Mouse (Mus musculus) hindbrain, embryonic 10.5 days (tissue): Measurements from ENCODE around the gene Zfp488. TPM values are rescaled to one million over a fixed set of nuclear protein-coding genes. Genes with fewer than 3 reads are reported as not detected.
A peak's percentile ranks its signal among the peaks of the same experiment; 100 is the strongest.

Experiments
- DNase-seq: peaks from one replicate; pipeline ENCODE4 v3.0.0-alpha.2; 2017; ENCODE audit warnings: low spot score
- H3K27ac ChIP-seq: fragments of 300-500 bp; sonication (generic); 2 replicates; pipeline ENCODE4 v1.5.1; 2016; ENCODE audit warnings: mild to moderate bottlenecking, moderate library complexity
- H3K27me3 ChIP-seq: fragments of 300-500 bp; sonication (generic); 2 replicates; pipeline ENCODE4 v1.6.1; 2016; ENCODE audit warnings: mild to moderate bottlenecking; ENCODE audit not compliant: poor library complexity, insufficient read depth, severe bottlenecking
- H3K36me3 ChIP-seq: fragments of 300-500 bp; sonication (generic); 2 replicates; pipeline ENCODE4 v1.6.1; 2016; ENCODE audit warnings: mild to moderate bottlenecking, moderate library complexity
- H3K4me1 ChIP-seq: fragments of 300-500 bp; sonication (generic); replicated peaks from 2 replicates; pipeline ENCODE4 v1.6.1; 2016; ENCODE audit warnings: mild to moderate bottlenecking
- H3K4me3 ChIP-seq: fragments of 300-500 bp; sonication (generic); 2 replicates; pipeline ENCODE4 v1.5.1; 2016; ENCODE audit warnings: mild to moderate bottlenecking, moderate library complexity
- H3K9me3 ChIP-seq: fragments of 300-500 bp; sonication (generic); 2 replicates; pipeline ENCODE4 v1.6.1; 2016; ENCODE audit warnings: mild to moderate bottlenecking, moderate library complexity
- WGBS: fragments of 180-500 bp; shearing (Covaris S2); methylation state at CpG from one replicate; pipeline ENCODE4 v1.1.7; 2016; 5-methylcytosine and 5-hydroxymethylcytosine counted together
- polyA plus RNA-seq: library from polyadenylated mRNA; unstranded; fragments of >200 nt; fragmentation: Nextera tagmentation; extraction: Ambion mirVana; gene quantifications from 2 replicates; pipeline ENCODE4 v1.2.1, GENCODE M21; 2016

The Zfp488 gene
- polyA plus RNA-seq, 1 experiment from 2014 or later = 0.16 TPM

DNA sequence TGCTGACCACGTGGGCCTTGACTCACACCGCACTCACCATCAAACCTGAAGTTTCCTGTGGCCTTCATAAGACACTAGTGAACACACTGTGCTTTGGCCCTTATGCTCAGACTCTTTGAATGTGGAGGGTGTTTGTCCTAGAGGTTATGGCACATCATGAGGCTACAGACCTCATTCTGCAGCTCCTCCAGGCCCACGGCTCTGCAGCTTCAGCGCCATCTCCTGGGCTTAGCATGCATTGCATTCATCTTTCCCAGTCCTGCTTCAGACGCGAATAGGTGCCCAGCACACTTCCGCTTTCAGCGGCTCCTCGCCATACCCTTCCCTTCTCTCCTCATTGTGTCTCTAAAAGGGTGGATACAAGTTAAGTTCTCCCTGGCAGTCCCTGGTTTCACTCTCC is 39.4 kb downstream of the Zfp488 start:
- Histone ChIP-seq H3K4me1 (0 out of 2 replicates have a peak, but pooled peaks cover 3% of the 10 kb centered on the region), H3K9me3 (no peaks in the 10 kb centered on the region), H3K27ac (peak overlapping the region; percentile 67; the same call in 1 of the 2 replicates), H3K36me3 (no peaks in the 10 kb centered on the region), H3K4me3 (peak overlapping the region; percentile 35; the same call in 1 of the 2 replicates), H3K27me3 (0 out of 2 replicates have a peak, but pooled peaks cover 6% of the 10 kb centered on the region)
- DNase-seq = peak; percentile 86
- 27% methylated on average over 9 of the region's 9 CpGs for WGBS

DNA sequence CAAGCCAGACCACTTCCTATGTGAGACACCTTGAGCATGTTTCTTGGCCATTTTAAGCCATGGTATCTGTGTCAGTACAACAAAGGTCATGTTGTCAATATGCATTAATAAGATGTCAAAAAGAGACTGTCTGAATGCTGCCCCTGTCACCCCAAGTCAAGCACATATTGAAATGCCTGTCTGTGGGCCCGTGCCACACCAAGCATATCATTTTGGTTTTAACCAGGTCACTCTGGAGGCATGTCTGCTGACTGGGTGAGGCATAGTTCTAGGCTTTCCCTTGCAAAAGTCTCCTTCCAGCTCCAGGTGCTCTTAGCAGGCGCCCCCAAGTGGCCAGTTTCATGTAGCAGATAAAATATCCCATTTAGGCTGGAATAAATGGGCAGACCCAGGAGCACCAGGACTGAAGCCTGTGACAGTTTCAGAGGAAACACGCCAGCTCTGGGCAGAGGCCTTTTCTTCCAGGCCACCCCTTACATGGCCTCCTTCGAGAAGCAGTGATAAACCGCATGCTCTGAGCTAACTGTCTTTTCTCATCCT is 44.7 kb downstream of the Zfp488 start:
- H3K27me3 ChIP-seq = peaks cover 32% of the 10 kb centered on the region
- peak; percentile 53 for DNase-seq
- 0 out of 2 replicates have a peak, but pooled peaks cover 6% of the 10 kb centered on the region for H3K4me1 ChIP-seq
- no peak overlapping the region for H3K27ac ChIP-seq
- H3K4me3 ChIP-seq = no peak overlapping the region
- no peaks in the 10 kb centered on the region for H3K36me3 ChIP-seq
- no peaks in the 10 kb centered on the region for H3K9me3 ChIP-seq
- WGBS = 48% methylated on average over 5 of the region's 5 CpGs

DNA sequence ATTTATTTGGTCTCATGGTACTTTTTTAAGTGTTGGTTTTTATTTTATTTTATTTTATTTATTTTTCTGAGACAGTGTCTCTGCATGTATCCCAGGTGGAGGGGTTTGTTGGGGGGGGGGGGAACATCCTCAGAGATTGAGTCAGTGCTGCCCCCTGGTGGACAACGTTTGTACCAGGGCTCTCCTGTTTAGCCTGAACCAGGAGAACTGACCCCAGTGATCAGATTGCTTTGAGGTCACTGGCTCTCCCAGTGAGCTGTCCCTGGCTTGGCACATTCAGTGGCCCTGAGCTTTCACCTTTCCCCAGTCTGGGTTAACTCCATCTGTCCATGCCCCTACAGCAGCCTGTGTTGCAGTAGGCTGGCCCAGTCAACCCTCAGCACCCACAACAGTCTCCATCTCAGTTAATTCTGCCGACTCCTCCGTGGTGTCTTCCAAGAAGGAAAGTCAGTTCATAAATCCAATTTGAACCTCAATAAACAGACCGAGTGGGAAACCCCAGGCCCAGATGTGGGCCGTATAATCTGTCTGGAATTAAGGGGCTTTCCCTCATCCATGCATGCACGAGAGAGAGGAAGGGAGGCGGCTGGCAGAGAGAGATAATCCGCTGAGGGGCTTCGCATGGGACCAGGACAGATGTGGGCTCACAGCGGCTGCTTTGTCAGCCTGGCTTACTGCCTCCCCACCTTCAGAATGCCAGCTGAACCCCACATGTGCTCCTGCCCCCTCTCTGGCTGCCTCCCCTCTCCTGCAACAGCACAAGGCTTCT is 45.4 kb downstream of the Zfp488 start:
- no peak overlapping the region for H3K27ac ChIP-seq
- no peak overlapping the region for H3K4me3 ChIP-seq
- 0 out of 2 replicates have a peak, but pooled peaks cover 6% of the 10 kb centered on the region for H3K4me1 ChIP-seq
- H3K36me3 ChIP-seq = no peaks in the 10 kb centered on the region
- WGBS = 75% methylated on average over 10 of the region's 10 CpGs
- H3K9me3 ChIP-seq = no peaks in the 10 kb centered on the region
- DNase-seq = peak; percentile 60
- H3K27me3 ChIP-seq = peaks cover 38% of the 10 kb centered on the region

DNA sequence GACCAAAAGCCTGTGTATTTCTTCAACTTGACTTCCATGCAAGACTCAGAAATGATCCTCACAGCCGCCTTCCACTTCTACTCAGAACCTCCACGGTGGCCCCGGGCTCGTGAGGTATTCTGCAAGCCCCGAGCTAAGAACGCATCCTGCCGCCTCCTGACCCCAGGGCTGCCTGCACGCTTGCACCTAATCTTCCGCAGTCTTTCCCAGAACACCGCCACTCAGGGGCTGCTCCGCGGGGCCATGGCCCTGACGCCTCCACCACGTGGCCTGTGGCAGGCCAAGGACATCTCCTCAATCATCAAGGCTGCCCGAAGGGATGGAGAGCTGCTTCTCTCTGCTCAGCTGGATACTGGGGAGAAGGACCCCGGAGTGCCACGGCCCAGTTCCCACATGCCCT is 46.7 kb downstream of the Zfp488 start:
- 56% methylated on average over 17 of the region's 17 CpGs for WGBS
- H3K9me3 ChIP-seq = no peaks in the 10 kb centered on the region
- H3K36me3 ChIP-seq = no peaks in the 10 kb centered on the region
- no peak overlapping the region for H3K4me3 ChIP-seq
- no peak for DNase-seq
- H3K27ac ChIP-seq = no peak overlapping the region
- H3K4me1 ChIP-seq = 0 out of 2 replicates have a peak, but pooled peaks cover 6% of the 10 kb centered on the region
- peaks cover 44% of the 10 kb centered on the region for H3K27me3 ChIP-seq

DNA sequence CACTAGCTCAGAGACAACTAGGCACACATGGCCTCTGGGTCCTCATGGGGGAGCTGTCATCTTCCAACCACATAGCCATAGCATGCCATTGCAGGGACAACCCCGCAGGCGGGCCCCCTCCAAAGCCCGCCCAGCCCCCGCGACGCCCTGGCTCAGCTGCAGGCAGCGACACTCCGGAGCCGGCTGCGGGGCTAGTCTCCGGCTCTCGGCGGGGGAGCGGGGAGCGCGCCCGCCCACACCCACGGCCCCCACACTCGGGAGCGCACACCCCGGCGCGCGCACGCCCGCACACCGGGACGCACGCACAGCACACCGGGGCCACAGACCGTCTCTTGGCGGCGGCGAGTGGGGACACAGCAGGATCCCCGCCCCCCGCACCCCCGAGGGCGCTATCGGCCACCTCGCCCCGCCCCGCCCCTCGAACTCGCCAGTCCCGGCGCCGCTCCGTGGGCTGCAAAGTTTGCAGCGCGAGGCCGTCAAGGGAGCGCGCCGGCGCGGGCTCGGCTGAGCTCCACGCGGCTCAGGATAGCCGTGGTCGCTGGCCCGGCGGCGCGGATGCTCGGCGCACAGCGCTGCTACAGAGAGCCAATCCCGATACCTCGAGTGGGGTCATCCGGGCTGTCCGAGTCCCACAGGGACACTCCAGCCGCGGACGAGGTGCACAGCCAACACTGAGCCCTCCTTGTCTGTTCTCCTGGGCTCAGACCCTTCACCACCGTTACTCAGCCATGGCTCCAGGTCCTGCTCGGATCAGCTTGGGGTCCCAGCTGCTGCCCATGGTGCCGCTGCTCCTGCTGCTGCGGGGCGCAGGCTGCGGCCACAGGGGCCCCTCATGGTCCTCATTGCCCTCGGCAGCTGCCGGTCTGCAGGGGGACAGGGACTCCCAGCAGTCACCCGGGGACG is 55.1 kb downstream of the Zfp488 start, which contains the start of gene Gdf10:
Gene Gdf10 (plus strand): TSS at position 420 of the 903 bp plus-strand sequence.
- Histone ChIP-seq H3K4me1 (peaks cover 53% of the 10 kb centered on the region), H3K36me3 (no peaks in the 10 kb centered on the region), H3K27me3 (peaks cover 92% of the 10 kb centered on the region), H3K27ac (peak within 1 kb of the TSS; percentile 85), H3K9me3 (no peaks in the 10 kb centered on the region), H3K4me3 (peak within 1 kb of the TSS; percentile 68)
- WGBS = under 1% methylated on average over 85 of the region's 85 CpGs
- peak; percentile 56 for DNase-seq

DNA sequence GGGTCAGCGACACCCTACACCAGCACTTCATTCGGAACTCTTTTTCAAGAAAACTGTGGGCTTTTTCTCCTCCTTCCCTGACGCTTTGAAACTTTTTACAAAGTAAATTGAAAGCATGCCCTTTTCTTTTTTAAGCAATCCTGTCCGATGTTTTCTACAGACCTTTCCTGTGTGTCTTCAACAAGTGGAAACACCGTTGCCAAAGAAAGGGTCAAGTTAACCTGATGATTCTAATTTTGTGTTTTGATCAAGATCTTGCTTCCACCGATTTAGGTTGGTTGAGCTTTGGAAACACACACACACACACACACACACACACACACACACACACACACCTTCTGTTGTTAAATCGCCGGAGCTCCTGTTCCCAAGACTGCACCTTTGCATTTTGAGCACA is 55.8 kb downstream of the Zfp488 start:
- Histone ChIP-seq H3K27ac (peak overlapping the region; percentile 85; the same call in 1 of the 2 replicates), H3K4me1 (peaks cover 56% of the 10 kb centered on the region), H3K27me3 (peaks cover 93% of the 10 kb centered on the region), H3K36me3 (no peaks in the 10 kb centered on the region), H3K4me3 (peak overlapping the region; percentile 68), H3K9me3 (no peaks in the 10 kb centered on the region)
- 8% methylated on average over 8 of the region's 8 CpGs for WGBS
- no peak for DNase-seq

DNA sequence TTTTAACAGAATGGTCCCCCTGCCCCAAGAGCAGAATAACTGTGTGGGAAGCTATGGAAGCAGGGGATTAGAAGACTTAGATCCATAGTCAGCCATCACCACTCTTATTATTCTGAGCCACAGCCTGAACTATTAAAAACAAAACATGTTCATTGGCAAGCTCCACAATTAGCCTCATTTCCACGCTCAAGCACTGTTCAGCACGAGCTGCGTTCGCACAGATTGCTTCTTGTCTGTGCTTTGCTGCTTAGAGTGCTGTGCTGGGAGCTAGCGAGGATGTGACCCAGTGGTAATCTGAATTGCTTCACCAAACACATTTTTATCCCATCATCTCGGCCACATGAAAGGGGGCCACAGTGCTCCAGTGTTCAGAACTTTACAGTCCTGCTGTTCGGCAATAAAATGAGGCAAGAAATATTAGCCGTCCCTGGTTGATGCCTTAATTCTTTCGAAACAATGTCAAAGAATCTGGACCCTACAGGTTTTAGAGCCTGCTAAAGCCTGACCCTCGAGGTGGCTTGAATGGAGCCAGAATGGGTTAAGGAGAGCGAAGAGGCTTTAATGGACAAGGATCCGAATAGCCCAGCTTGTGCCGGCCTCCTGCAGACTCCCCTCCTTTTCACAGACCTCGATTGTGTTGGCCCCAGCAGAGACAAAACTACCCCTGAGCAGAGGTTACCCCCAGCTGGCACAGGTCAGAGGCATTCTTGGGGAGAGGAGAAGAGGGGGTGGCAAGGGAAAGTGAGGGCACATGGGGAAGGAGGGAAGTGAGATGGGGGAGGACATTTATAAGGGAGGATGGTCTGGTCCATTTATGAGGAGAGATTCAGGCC is 57.6 kb downstream of the Zfp488 start:
- Histone ChIP-seq H3K27ac (no peak overlapping the region), H3K4me1 (peaks cover 56% of the 10 kb centered on the region), H3K4me3 (no peak overlapping the region), H3K9me3 (no peaks in the 10 kb centered on the region), H3K27me3 (peaks cover 82% of the 10 kb centered on the region), H3K36me3 (no peaks in the 10 kb centered on the region)
- peak; percentile 36 for DNase-seq
- 11% methylated on average over 14 of the region's 14 CpGs for WGBS

Other genes with a start within 250 kb of the Zfp488 start
- gene Gdf10, start 55.2 kb downstream of the Zfp488 start, polyA plus RNA-seq = 3.8 and 5.6 TPM in 2 replicates
- not detected in 2 replicates for gene Gdf2, start 37.7 kb downstream of the Zfp488 start, polyA plus RNA-seq
- gene Rbp3, start 24.8 kb downstream of the Zfp488 start, polyA plus RNA-seq = not detected in 2 replicates
- gene Gm30083, start 36.4 kb upstream of the Zfp488 start, polyA plus RNA-seq = not detected in 2 replicates
- not detected in 2 replicates for gene Gm5460, start 38.0 kb upstream of the Zfp488 start, polyA plus RNA-seq
- not detected in 2 replicates for gene Antxrl, start 73.9 kb upstream of the Zfp488 start, polyA plus RNA-seq
- 1.3 and 1.7 TPM in 2 replicates for gene Anxa8, start 107.2 kb upstream of the Zfp488 start, polyA plus RNA-seq
- gene A630023A22Rik, start 124.0 kb upstream of the Zfp488 start, polyA plus RNA-seq = not detected in 2 replicates
- not detected in 2 replicates for gene Npy4r, start 173.7 kb upstream of the Zfp488 start, polyA plus RNA-seq
- gene Gprin2, start 222.9 kb upstream of the Zfp488 start, polyA plus RNA-seq = 0.49 and 1.2 TPM in 2 replicates
- 0.14 and 0.17 TPM in 2 replicates for gene Syt15, start 240.8 kb upstream of the Zfp488 start, polyA plus RNA-seq